Mouse (Mus musculus) erythroblast, embryonic 14.5 days (primary cell): ENCODE measurements around the gene Gpr156.

ENCODE experiments used
- GATA1 ChIP-seq: IDR thresholded peaks from 2 replicates; pipeline ENCODE4 v1.6.1; 2012; ENCODE audit warnings: low read length, inconsistent platforms, mixed read lengths
- TAL1 ChIP-seq: IDR thresholded peaks from 3 replicates; pipeline ENCODE4 v1.6.1; 2012; ENCODE audit warnings: low read length, inconsistent platforms, mixed read lengths

- TF ChIP-seq GATA1 (no peak), TAL1 (no peak)
Measured at GRCm38 (mm10) chr16:37956076-37956676, 39.9 kb downstream of the Gpr156 start.
